Mouse (Mus musculus) layer of hippocampus, postnatal 36 days (tissue): Measurements from ENCODE around the gene Dmxl2. TPM values are rescaled to one million over a fixed set of nuclear protein-coding genes. Genes with fewer than 3 reads are reported as not detected.
A peak's percentile ranks its signal among the peaks of the same experiment; 100 is the strongest.

Source experiments
- DNase-seq, 2 experiments: peaks; one replicate each; pipeline ENCODE4 v3.0.0; 2022
- total RNA-seq, 2 experiments: library from RNA; stranded (reverse); gene quantifications; 2 replicates each; pipeline ENCODE4 v1.2.3; 2021

Gene Dmxl2
- total RNA-seq, 2 experiments from 2014 or later: 206 to 213 TPM

GRCm38 (mm10) chr9:54499291-54499690 lies 2.1 kb downstream of the Dmxl2 start:
- DNase-seq: no peak

DNA sequence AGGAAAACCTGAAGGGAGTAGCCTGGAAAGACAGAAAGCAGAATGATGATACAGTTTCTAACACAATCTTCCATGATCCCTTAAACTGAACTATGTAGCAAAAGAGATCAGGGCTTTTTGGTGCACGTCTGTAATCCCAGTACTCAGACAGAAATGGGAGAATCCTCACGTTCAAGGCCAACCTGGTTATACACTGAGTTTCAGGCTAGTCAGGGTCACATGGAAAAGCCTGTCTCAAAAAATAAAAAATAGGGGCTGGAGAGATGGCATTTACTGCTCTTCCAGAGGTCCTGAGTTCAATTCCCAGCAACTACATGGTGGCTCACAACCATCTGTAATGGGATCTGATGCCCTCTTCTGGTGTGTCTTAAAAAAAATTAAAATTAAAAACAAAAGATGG lies 11.0 kb downstream of the Dmxl2 start:
- no peak for DNase-seq

GRCm38 (mm10) chr9:54489599-54489998 lies 11.8 kb downstream of the Dmxl2 start:
- no peak for DNase-seq

GRCm38 (mm10) chr9:54484927-54485326 lies 16.5 kb downstream of the Dmxl2 start:
- no peak for DNase-seq

- no peak for DNase-seq
These were observed 18.2 kb downstream of the Dmxl2 start for GRCm38 (mm10) chr9:54483215-54483614.

DNA sequence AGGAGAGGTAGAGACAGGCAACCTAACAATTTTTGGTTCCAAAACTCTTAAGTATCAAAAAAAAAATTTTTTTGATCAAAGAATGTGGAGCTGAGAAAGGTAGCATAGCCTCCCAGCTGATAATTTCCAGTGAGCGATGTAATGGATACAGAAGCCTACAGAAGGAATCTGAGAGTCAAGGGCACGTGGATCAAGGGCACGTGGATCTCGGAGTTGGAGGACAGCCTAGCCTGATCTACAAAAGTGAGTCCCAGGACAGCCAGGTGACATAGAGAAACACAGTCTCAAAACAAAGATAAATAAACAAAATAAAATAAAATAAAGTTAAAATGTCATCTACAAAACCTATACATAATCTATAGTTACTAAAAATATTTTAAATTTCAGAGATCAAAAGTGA lies 18.7 kb downstream of the Dmxl2 start:
- DNase-seq: no peak

DNA sequence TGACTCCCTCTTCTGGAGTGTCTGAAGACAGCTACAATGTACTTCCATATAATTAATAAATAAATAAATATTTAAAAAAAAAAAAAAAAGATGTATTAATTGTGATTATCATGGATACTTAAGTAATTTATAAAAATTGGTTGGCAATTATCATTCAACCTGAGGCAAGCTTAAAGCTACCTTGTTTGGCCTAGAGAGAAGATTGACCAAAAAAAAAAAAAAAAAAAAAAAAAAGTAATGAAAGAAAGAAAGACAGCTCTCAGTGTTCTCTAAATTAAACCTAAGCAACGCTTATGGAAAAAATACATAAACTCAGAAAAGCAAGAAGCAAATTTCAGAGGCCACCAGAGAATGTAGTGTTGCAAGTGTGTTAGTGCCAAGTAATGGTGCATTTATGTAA lies 22.4 kb downstream of the Dmxl2 start:
- no peak for DNase-seq

DNA sequence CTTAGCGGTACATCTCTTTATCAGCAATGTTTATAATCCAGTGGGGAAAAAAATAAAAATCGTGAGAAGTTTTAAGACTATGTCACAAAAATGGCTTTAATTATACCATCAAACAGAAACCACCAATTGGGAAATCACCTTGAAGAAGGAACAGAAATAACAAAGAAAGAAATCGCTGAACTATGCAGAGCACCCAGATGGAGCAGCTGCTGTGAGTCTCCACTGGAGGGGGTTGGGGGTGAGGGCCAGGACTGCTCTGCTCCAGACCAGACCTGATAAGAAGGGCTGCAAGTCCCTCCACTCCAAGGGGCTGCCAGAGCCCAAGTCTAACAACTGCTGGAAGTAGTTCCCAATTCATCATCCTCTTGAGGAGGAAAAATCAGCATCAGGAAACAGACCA lies 23.3 kb downstream of the Dmxl2 start:
- DNase-seq: no peak

- DNase-seq: no peak
These were observed 26.9 kb downstream of the Dmxl2 start for GRCm38 (mm10) chr9:54474546-54474945.

GRCm38 (mm10) chr9:54474031-54474430 lies 27.4 kb downstream of the Dmxl2 start:
- DNase-seq: no peak

DNA sequence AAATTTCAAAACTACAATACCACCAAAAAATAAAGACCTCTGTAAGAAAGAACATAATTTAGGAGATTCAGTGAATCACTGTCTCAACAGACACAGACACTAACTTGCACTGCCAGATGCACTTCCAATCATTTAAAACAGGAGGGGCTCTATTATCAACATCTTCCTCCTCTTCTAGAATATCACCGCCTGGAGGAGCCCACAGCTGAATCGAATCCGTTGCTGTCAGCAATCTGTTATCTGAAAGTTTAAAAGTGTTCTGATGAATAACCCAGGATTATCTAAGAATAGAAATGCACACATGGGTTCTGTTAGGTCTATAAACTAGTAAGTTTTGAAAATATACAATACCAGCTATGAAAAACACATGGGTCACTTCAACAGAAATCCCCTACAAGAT lies 28.6 kb downstream of the Dmxl2 start:
- no peak for DNase-seq

- DNase-seq: no peak
These were observed 32.1 kb downstream of the Dmxl2 start for GRCm38 (mm10) chr9:54469339-54469738.

GRCm38 (mm10) chr9:54467433-54467933 lies 33.9 kb downstream of the Dmxl2 start:
- no peak for DNase-seq

DNA sequence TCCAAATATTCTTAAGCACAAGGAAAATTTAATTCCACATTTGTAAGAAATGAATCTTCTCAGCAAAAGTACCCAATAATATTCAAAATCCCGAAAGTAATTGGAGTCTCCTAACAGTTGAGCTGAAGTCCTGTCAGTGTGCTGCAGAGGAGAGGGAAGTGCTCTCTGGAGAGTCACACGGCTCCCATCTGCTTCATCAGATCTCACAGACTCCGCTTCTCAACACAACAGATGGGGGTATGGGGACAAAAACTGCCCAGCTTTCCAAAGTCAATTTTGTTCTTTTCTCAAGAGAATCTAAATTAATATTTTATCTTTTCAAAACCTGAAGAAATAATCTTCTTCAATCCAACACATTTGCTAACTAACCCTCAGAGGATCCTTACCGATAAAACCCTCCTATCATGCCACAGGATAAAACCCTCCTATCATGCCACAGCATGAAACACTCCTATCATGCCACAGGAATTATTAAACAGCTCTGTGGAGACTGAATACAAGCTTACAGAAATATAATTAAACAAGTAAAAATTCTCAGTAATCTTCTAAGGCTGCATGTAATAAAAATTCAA lies 37.9 kb downstream of the Dmxl2 start:
- peak; percentile 36 to 47 for DNase-seq

GRCm38 (mm10) chr9:54439015-54439414 lies 62.4 kb downstream of the Dmxl2 start:
- DNase-seq: no peak

- DNase-seq: peak in 1 of 2 experiments; percentile 24
These were observed 63.2 kb downstream of the Dmxl2 start for GRCm38 (mm10) chr9:54438246-54438645.

- no peak for DNase-seq
These were observed 85.2 kb downstream of the Dmxl2 start for GRCm38 (mm10) chr9:54416238-54416637.

DNA sequence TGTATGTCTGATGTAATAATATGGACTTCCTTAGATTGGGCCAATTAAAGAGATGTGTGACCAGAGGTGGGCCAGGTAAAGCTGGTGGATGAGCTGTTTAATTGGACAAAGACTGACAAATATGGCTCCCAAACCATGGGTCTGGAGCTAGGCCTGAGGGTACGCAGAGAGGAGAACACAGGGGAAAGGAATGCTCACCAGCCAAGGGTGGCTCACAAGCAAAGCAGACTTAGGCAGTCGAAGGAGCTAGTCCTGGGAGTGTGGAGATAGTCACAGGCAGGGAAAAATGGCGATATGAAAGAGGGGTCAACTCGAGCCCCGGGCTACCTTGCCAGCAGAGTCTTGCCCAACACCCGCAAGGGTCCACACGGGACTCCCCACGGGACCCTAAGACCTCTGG lies 144.7 kb downstream of the Dmxl2 start:
- DNase-seq: no peak

DNA sequence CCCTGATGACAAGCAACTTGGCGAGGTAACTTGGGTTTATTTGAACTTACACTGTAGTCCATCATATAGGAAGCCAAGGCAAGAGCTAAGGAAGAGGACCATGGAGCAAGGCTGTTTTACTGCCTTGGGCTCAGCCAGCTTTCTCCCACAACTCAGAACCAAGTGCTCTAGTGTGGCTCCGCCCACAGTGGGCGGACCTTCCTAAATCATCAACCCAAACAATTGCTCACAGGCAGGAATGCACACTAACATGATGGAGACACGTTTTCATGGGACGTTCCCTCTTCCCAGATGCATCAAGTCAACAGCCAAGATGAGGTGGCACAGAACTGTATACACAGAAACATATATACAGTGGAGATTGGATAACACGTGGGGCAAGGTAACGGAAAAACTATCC lies 159.4 kb downstream of the Dmxl2 start:
- no peak for DNase-seq

DNA sequence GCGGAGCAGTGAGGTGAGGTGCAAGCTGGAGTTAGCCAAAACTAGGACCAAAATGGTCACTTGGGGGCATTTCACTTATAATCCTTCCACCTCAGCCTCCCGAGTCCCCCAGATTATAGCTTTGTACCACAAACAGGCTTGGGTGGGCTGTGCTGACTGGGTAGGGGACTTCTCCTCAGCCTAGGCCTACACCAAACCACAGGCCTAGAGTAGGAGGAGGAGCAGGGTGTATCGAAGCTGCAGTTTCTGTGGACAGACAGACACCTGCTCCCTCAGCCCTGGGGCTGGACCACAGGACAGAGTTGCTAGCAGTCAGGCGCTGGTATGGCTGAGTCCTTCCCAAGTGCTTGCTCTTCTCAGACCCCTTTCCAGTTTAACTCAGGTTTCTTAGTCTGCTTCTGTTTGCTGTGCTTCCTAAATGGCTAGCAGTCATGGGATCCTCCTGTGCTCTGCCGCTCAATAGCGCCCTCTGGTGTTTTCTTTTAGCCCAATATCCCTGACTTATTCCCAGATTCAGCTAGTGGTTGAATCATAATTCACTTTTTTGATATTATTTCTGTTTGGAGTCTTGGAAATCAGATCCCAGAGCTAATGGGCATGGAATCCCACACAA lies 164.8 kb downstream of the Dmxl2 start:
- peak; percentile 27 to 66 for DNase-seq

- no peak for DNase-seq
These were observed 165.8 kb downstream of the Dmxl2 start for GRCm38 (mm10) chr9:54335582-54335981.

DNA sequence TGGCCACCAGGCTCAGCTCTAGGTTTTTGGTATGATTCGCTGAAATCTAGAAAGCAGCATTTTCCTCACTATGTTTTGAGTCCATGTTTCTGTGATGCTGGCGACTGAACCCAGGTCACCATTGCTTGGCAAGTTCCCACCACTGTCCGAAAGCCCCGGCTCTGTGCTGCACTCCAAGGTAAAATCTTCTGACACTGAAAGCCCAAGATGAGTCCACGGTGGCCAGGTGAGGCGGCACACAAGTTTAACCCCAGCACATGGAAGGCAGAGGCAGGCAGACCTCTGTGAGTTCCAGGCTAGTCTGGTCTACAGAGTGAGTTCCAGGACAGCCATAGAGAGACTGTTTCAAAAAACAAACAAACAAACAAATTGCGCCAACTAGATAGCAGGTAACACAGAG lies 172.2 kb downstream of the Dmxl2 start:
- no peak for DNase-seq

DNA sequence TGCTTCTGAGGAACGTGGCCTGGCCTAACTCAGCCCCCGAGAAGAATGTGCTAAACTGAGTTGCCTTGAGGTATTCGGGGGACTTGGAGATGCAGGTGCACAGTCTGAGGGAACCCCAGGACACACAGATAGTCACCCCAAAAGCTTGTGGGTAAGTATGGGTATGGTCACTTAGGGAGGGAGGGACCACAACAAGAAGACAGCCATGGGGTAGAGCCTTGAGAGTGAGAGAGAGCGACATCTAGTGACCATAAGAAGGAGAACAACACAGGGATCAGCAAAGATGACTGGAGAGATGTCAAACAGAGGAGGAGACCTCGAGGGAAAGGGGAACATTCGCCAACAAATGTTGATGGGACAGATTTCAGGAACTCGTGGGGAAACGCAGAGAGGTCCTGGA lies 178.0 kb downstream of the Dmxl2 start:
- peak in 1 of 2 experiments; percentile 17 for DNase-seq

DNA sequence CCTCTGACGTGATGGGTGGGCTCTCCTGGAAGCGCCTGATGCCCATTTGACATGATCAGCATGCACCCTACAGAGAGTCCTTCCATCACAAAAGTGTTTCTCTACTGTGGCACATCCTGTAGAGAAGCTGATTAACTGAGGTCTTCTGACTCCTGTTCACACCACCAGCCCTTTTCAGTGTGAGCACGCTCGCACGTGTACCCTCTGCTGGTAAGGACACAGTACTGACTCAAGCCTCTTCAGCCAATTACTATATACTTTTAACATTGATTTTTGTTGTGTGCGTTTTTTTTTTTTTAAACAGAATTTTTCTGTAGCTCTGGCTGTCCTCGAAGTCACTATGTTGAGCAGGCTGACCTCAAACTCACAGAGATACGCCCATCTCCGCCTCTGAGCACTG lies 185.1 kb downstream of the Dmxl2 start:
- DNase-seq: no peak
